Mouse (Mus musculus) mouse trophoblast stem cell (cell line): ENCODE measurements around the gene Gm42674.

ENCODE experiments used
- in situ Hi-C, 2 experiments: fragments of 300-500 bp; cut with MseI, MboI; formaldehyde crosslinking; loops; 2 replicates in 1 of 2; 3 replicates in 1 of 2; pipeline ENCODE4 v1.15.1; 2025

The Gm42674 gene

DNA sequence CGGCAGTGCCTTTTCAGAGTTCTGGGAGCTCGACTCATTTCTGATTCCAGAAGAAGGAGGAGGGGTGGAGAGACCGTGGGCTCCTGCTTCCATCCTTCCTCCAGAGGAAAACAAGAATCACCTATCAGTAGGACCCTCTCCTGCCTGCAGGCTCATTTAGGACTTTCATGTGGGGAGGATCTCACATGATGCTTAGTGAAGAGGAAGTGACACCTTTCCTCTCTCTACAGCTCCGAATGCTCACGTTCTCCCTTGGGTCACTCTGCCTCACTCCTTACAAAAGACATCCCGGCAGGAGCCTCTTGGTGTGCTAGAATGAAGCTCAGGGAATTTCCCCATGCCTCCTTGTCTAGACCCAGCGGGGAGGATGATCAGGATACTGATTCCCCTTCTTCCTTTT lies 19.8 kb downstream of the Gm42674 start:
- in situ Hi-C loops, result loop anchor here in 1 of 2 experiments (10.0 kb wide), 1 partner anchor 107 kb away; the partner anchor contains the start of genes S100a1 and S100a13

DNA sequence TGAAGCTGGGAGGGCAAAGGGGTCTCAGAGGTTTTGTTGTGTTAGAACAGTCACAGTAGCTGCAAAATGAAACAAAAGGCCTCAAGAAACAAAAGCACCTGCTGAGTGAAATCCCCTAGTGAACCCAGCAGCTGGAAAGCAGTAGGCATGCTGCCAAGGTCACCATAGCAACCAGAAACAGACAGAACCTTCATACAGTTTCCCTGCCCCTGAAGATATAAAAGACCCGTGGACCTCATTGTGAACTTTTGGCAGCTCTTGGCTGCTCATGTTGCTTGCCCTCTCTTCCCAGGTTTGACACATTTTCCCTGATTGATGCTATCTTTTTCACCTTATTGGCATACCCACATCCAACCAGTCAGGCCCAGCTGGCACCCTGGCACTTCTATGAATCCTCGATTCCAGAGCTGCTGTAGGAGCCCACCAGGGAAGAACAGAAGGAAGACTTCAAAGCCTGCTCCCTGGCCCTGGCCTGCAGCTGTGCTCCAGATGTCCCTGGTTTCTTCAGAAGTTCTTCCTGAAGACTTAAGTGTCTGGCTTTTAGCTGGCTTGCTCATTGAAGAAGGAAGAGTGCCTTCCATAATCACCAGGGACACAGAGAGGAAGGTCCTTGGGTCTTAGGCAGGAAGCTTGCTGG lies 21.8 kb downstream of the Gm42674 start:
- in situ Hi-C loops, result loop anchor here in 1 of 2 experiments (10.0 kb wide), 1 partner anchor 109 kb away; the partner anchor contains the start of genes S100a1 and S100a13

GRCm38 (mm10) chr3:90625496-90625895 lies 23.8 kb downstream of the Gm42674 start:
- in situ Hi-C loops, result loop anchor here in 1 of 2 experiments (10.0 kb wide), 1 partner anchor 111 kb away; the partner anchor contains the start of genes S100a1 and S100a13

- in situ Hi-C loops, result loop anchor here in 1 of 2 experiments (10.0 kb wide), 1 partner anchor 112 kb away; the partner anchor contains the start of genes S100a1 and S100a13
Observed at GRCm38 (mm10) chr3:90626266-90627021, 24.7 kb downstream of the Gm42674 start.

GRCm38 (mm10) chr3:90627366-90627765 lies 25.7 kb downstream of the Gm42674 start:
- in situ Hi-C loops, result loop anchor here in 1 of 2 experiments (10.0 kb wide), 1 partner anchor 113 kb away; the partner anchor contains the start of genes S100a1 and S100a13

- in situ Hi-C loops, result loop anchor here in 1 of 2 experiments (10.0 kb wide), 1 partner anchor 113 kb away; the partner anchor contains the start of genes S100a1 and S100a13
Observed at GRCm38 (mm10) chr3:90627807-90628206, 26.1 kb downstream of the Gm42674 start.

- in situ Hi-C loops, result loop anchor here in 1 of 2 experiments (10.0 kb wide), 1 partner anchor 114 kb away; the partner anchor contains the start of genes S100a1 and S100a13
Observed at GRCm38 (mm10) chr3:90629298-90629697, 27.6 kb downstream of the Gm42674 start.

DNA sequence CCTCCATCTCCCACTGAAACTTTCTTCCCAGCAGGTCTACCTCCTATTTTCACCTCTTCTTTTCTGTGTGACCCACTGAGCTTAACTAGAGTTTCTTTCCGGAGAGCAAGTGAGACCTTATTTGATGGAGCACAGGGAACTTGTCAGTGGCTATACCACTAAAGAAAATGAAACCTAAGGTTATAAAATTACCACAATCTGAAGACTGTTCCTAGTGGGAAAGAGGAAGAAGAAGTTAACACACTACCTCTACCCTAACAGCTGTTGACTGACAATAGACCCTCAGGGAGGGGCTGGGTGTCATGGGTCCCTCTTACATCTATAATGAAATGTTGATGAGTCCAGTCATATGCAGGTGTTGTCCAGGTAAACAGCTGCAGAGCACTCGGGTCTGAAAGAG lies 30.3 kb downstream of the Gm42674 start:
- in situ Hi-C loops, result no loop called here

DNA sequence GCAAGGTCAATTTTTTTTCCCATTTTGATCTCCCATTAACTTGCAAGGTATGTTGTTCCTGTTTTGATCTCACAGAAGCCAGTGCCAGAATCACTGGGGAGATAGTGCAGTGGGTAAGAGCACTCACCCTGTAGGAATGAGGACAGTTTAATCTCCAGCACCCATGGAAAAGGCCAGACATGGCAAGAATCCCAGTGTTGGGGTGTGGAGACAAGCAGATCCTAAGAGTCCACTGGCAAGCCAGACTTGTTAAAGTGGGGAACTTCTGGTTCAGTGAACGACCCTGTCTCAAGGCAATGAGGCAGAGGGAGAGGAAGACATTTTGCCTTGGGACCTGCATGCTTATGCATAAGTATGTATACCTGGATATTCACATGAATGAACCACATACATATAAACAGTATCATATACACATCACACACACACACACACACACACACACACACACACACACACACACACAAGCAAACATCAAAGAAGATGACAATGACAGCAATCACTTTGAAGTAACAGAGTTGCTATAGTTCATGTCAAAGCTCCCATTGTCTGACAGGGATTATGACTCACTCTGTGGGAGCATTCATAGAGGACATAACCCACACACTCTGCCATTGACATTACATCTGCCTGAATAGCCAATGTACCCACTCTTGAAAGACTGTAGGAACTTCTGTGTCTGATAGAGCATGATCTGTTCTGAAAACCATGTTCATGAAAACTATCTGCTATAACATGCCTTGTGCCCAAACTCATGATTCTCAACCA lies 37.0 kb downstream of the Gm42674 start:
- in situ Hi-C loops, result no loop called here

DNA sequence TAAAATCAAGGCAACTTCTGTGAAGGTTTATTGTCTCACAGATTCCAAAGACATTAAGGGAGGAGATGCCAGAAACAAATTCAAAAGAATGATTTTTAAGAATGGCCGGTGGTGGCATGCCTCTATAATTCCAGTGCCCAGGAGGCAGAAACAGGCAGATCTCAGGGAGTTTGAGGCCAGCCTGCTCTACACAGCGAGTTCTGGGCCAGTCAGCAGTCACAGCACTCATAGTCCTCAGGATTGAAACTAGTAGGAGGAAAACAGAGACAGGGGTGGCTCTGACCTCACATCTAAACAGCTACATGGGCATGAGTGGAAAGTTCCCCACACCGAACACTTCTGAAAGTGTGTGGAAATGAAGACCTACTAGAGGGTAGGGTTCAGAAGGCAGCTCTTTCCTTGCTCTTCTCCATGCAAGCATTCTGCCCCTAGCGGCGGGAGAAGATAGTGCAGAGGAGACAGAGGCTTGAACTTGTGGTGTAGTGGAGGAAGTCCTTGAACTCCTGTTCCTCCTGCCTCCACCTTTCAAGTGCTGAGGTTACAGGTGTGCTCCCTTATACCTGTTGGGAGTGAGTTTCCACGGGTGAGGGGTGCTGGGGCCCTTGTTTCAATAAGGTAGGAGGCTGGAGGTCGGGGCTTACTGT lies 37.9 kb downstream of the Gm42674 start:
- in situ Hi-C loops, result no loop called here

DNA sequence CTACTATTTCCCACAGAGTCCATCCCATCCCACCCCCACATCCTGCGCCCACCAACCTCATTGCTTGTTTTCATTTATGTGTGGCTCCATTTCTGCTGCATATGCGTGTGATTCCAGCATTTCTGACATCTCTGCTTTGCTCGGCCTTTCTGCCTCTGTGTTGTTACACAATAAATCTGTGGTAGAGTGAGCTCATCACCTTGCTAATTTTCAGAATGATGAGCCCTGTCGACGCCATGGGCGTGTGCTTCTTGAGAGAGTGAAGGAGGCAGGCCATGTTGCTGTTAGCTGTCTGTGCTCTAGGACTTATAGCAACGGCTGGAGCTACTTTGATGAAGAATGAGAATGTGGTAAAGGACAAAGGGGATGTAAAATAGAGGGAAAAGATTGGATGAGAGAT lies 39.3 kb downstream of the Gm42674 start:
- in situ Hi-C loops, result no loop called here

- in situ Hi-C loops, result no loop called here
Observed at GRCm38 (mm10) chr3:90644220-90644619, 42.5 kb downstream of the Gm42674 start.

GRCm38 (mm10) chr3:90647291-90647690 lies 45.6 kb downstream of the Gm42674 start:
- in situ Hi-C loops, result no loop called here

DNA sequence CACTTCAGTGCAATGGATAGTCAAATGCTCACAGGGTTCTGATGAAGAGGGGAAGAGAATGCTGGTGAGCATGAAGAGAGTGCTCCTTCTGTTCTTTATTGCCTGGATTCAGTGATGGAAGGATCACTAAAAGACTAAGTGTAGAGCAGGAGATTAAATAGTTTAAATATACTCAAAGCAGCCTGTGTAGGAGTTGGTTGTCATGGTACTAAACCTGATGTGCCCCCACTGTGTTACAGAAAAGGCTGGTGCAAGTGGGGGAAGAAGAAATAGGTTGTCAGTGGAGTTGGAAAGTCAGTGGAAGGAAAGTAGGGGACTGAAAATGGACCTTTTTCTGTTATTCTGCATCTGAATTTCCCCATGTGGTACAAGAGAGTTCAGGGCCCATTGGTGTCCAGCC lies 47.3 kb downstream of the Gm42674 start:
- in situ Hi-C loops, result no loop called here

DNA sequence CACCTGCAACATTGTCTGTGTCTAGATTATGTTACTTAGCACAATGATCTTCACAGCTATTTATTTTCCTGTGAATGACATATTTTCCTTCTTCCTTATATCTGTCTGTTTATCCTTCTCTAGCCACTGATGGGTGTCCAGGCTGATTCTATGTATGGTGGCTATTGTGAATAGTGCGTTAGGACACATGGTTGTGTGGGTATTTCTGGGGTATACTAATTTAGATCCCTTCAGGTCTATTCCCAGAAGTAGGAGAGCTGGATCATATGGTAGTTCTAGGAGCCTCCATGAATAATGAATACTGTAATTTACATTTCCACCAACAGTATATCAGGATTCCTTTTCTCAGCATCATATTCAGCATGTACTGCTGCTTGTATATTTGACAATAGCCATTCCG lies 48.1 kb downstream of the Gm42674 start:
- in situ Hi-C loops, result no loop called here

DNA sequence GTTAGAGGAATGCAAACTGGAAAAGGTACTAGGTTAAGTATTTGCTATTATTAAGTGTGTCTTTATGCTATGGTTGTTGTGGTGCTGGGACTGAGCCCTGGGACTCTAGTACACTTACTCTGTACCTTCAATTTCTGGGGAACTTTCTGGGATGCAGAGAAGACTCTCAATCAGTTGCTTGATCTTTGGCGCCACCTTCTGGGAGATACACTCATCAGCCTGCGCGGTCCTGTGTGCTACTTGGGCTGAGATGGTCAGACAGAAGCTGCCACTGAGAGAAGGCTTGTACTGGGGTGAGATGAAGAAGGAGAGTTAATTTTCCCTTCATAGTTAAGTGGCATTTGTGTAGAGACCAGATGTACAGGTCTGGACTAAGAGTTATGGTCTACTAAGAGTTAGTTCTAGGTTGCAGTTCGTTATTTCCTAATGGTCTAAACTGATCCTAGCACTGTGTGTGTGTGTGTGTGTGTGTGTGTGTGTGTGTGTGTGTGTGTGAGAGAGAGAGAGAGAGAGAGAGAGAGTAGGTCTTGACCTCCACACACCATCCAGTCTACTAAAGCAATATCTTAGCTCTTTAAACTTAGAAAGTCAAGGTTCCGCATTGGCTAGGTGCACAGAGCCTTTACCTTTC lies 51.3 kb downstream of the Gm42674 start:
- in situ Hi-C loops, result no loop called here

GRCm38 (mm10) chr3:90653717-90654116 lies 52.0 kb downstream of the Gm42674 start, which contains the start of gene S100a7a:
Gene S100a7a, plus strand, starts transcription at chr3:90654017.
- in situ Hi-C loops, result no loop called here
